Mouse (Mus musculus) small intestine, adult 2 months (tissue): ENCODE measurements around the gene Muc2. TPM values are rescaled to one million over a fixed set of nuclear protein-coding genes. Genes with fewer than 3 reads are reported as not detected.
A peak's percentile ranks its signal among the peaks of the same experiment; 100 is the strongest.
"Not testable (repeated sequence)": the region's sequence is repeated elsewhere in the genome, so short reads cannot be mapped to it uniquely, and the experiment has no call there.

Experiments used
- H3K27ac ChIP-seq: fragments of 200-500 bp; 2 replicates; pipeline ENCODE4 v1.5.1; 2012; ENCODE audit warnings: low read depth, low read length, control low read depth, inconsistent platforms; ENCODE audit not compliant: insufficient read depth
- H3K27me3 ChIP-seq: fragments of 200-500 bp; 2 replicates; pipeline ENCODE4 v1.6.1; 2012; ENCODE audit warnings: mild to moderate bottlenecking, moderate library complexity, low read length, inconsistent platforms; ENCODE audit not compliant: control insufficient read depth, insufficient read depth
- H3K36me3 ChIP-seq: fragments of 200-500 bp; 2 replicates; pipeline ENCODE4 v1.6.1; 2012; ENCODE audit warnings: mild to moderate bottlenecking, low read length, control low read depth, inconsistent platforms; ENCODE audit not compliant: control insufficient read depth, insufficient read depth
- H3K4me1 ChIP-seq: fragments of 200-500 bp; 2 replicates; pipeline ENCODE4 v1.6.1; 2012; ENCODE audit warnings: low read length, inconsistent platforms, mixed read lengths; ENCODE audit not compliant: control insufficient read depth, insufficient read depth, insufficient read length
- H3K4me3 ChIP-seq: fragments of 200-500 bp; 2 replicates; pipeline ENCODE4 v1.5.1; 2012; ENCODE audit warnings: low read depth, mild to moderate bottlenecking, control low read depth, inconsistent platforms, low read length, moderate library complexity
- CTCF ChIP-seq: fragments of 200-500 bp; IDR thresholded peaks from 2 replicates; pipeline ENCODE4 v1.5.1; 2012; ENCODE audit warnings: low read depth, mild to moderate bottlenecking, control low read depth, inconsistent platforms, low read length, moderate library complexity, mixed read lengths; ENCODE audit not compliant: insufficient replicate concordance, insufficient read length; ENCODE audit errors: extremely low read depth
- POLR2A ChIP-seq: fragments of 200-500 bp; IDR thresholded peaks from 2 replicates; pipeline ENCODE4 v1.6.1; 2012; ENCODE audit warnings: low read depth, mild to moderate bottlenecking, control low read depth, inconsistent platforms, low read length, moderate library complexity
- WGBS: fragments of 180-500 bp; shearing (Covaris S2); methylation state at CpG from one replicate; pipeline ENCODE4 v1.1.7; 2018; 5-methylcytosine and 5-hydroxymethylcytosine counted together
- polyA plus RNA-seq: library from polyadenylated mRNA; depleted of rRNA; stranded (reverse); fragments of >200 nt; gene quantifications from 2 replicates; pipeline ENCODE4 v1.2.3, GENCODE M21; 2012

Gene Muc2
- polyA plus RNA-seq, 1 experiment, result 2,633 TPM

- H3K27ac ChIP-seq, result no peak overlapping the region
- H3K4me1 ChIP-seq, result no peaks in the 10 kb centered on the region
- no peak overlapping the region for H3K4me3 ChIP-seq
- WGBS, result 46% methylated on average over 5 of the region's 5 CpGs
- TF ChIP-seq CTCF, result no peak
- no peak for TF ChIP-seq POLR2A
- H3K36me3 ChIP-seq, result no peaks in the 10 kb centered on the region
- H3K27me3 ChIP-seq, result no peaks in the 10 kb centered on the region
Observed at GRCm38 (mm10) chr7:141662223-141662622, 27.9 kb upstream of the Muc2 start.

- Histone ChIP-seq H3K4me1 (no peaks in the 10 kb centered on the region), H3K27me3 (no peaks in the 10 kb centered on the region), H3K27ac (no peak overlapping the region), H3K36me3 (no peaks in the 10 kb centered on the region), H3K4me3 (no peak overlapping the region)
- TF ChIP-seq CTCF (peak; percentile 71; the same call in 1 of the 2 replicates), POLR2A (no peak)
- WGBS, result 5% methylated on average over 4 of the region's 4 CpGs
Observed at GRCm38 (mm10) chr7:141666190-141666589, 23.9 kb upstream of the Muc2 start.

GRCm38 (mm10) chr7:141669097-141669496, 21.0 kb upstream of the Muc2 start:
- WGBS, result 72% methylated on average over 3 of the region's 3 CpGs
- H3K4me3 ChIP-seq, H3K36me3 ChIP-seq: not testable (repeated sequence)

GRCm38 (mm10) chr7:141670999-141671398, 19.1 kb upstream of the Muc2 start:
- H3K36me3 ChIP-seq, result no peaks in the 10 kb centered on the region
- H3K4me1 ChIP-seq, result no peaks in the 10 kb centered on the region
- H3K4me3 ChIP-seq, result no peak overlapping the region
- WGBS, result 46% methylated on average over 4 of the region's 4 CpGs
- TF ChIP-seq POLR2A (no peak), CTCF (peak; percentile 61; the same call in 1 of the 2 replicates)
- H3K27me3 ChIP-seq, result no peaks in the 10 kb centered on the region
- H3K27ac ChIP-seq, result no peak overlapping the region

More at GRCm38 (mm10) chr7:141669097-141669496, 21.0 kb upstream of the Muc2 start:
- H3K27me3 ChIP-seq, H3K4me1 ChIP-seq, H3K27ac ChIP-seq: not testable (repeated sequence)

GRCm38 (mm10) chr7:141671626-141672291, 18.4 kb upstream of the Muc2 start:
- WGBS, result 73% methylated on average over 5 of the region's 5 CpGs
- H3K4me3 ChIP-seq, result peak overlapping the region; percentile 29
- no peaks in the 10 kb centered on the region for H3K36me3 ChIP-seq
- H3K27me3 ChIP-seq, result no peaks in the 10 kb centered on the region
- H3K4me1 ChIP-seq, result no peaks in the 10 kb centered on the region
- H3K27ac ChIP-seq, result peak overlapping the region; percentile 45; the same call in 1 of the 2 replicates
- TF ChIP-seq POLR2A, result no peak

- Histone ChIP-seq H3K4me1 (no peaks in the 10 kb centered on the region), H3K36me3 (no peaks in the 10 kb centered on the region)
- 66% methylated on average over 4 of the region's 4 CpGs for WGBS
Observed at GRCm38 (mm10) chr7:141678922-141679321, 11.2 kb upstream of the Muc2 start.

GRCm38 (mm10) chr7:141687330-141687729, 2.8 kb upstream of the Muc2 start:
- H3K27ac ChIP-seq, result no peak overlapping the region
- H3K4me1 ChIP-seq, result peaks cover 2% of the 10 kb centered on the region; the same call in 1 of the 2 replicates
- no peaks in the 10 kb centered on the region for H3K36me3 ChIP-seq
- TF ChIP-seq CTCF (no peak), POLR2A (no peak)
- no peak overlapping the region for H3K4me3 ChIP-seq
- H3K27me3 ChIP-seq, result no peaks in the 10 kb centered on the region
- WGBS, result 44% methylated on average over 10 of the region's 10 CpGs

More at GRCm38 (mm10) chr7:141678922-141679321, 11.2 kb upstream of the Muc2 start:
- TF ChIP-seq POLR2A, result no peak
- no peak for TF ChIP-seq CTCF
- no peaks in the 10 kb centered on the region; the same call in 1 of the 2 replicates for H3K27me3 ChIP-seq
- H3K4me3 ChIP-seq, result no peak overlapping the region
- H3K27ac ChIP-seq, result no peak overlapping the region
